Mouse (Mus musculus): ENCODE data around the gene Ubtd1.

DNA sequence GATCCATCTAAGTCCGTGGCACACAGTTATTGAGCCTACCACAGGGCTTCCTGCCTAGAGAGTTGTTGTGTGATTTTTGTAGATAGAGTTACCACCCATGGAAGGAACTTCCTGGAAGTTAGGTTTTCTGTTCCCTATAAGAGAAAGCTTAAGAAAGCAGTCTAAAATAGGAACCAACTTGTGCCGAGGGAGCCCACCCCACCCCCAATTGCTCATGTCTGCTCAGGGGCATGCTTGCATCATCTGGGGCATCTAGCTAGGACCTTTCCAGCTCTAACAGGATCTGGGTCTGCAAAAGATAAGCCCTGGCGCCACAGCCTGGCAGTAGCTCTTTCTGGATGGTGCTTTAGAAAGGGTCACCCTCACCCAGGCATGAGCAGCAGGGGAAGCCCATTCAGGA, 24.1 kb downstream of the Ubtd1 start:
- TF ChIP-seq EP300 (IDR thresholded peaks at IDR 0.05; ENCODE audit: insufficient read depth, low read depth, low read length), result no peak
- no peak for TF ChIP-seq POLR2A (IDR thresholded peaks at IDR 0.05; ENCODE audit: insufficient read depth, low read length)
- no peak for TF ChIP-seq CTCF (IDR thresholded peaks at IDR 0.05; ENCODE audit: low read depth, low read length)

Data from ES-Bruce4 (cell line).